Mouse (Mus musculus) embryo, embryonic 10 days (tissue): ENCODE measurements at regions not wholly inside any gene's neighbourhood (a gene's known extent, or its start where the extent isn't known, plus 50 kb on each side); places are given as distances from the start of the nearest gene placed in this dataset.

Source experiments
- DNase-seq: peaks from one replicate; pipeline ENCODE4 v3.0.0-alpha.2; 2015; ENCODE audit warnings: low spot score

GRCm38 (mm10) chr15:94049638-94050273 lies 415.5 kb downstream of the Adamts20 start:
- no peak for DNase-seq

- DNase-seq, result no peak
Observed at GRCm38 (mm10) chr15:94046186-94046585, 419.0 kb downstream of the Adamts20 start.

GRCm38 (mm10) chr15:94045131-94045756 lies 420.0 kb downstream of the Adamts20 start:
- DNase-seq, result no peak

GRCm38 (mm10) chr15:94032957-94033356 lies 432.3 kb downstream of the Adamts20 start:
- DNase-seq, result no peak

- peak; percentile 10 for DNase-seq
Observed at GRCm38 (mm10) chr15:94025996-94026696, 430.5 kb upstream of the Prickle1 start.

- peak; percentile 18 for DNase-seq
Observed at GRCm38 (mm10) chr15:94025239-94025971, 429.7 kb upstream of the Prickle1 start.

- DNase-seq, result peak; percentile 3
Observed at GRCm38 (mm10) chr15:94024806-94025205, 429.1 kb upstream of the Prickle1 start.

GRCm38 (mm10) chr15:94024126-94024730 lies 428.5 kb upstream of the Prickle1 start:
- no peak for DNase-seq

GRCm38 (mm10) chr15:94023501-94023900 lies 427.8 kb upstream of the Prickle1 start:
- no peak for DNase-seq

GRCm38 (mm10) chr15:94017814-94018213 lies 422.1 kb upstream of the Prickle1 start:
- DNase-seq, result no peak

GRCm38 (mm10) chr15:94011499-94011898 lies 415.8 kb upstream of the Prickle1 start:
- DNase-seq, result no peak

- no peak for DNase-seq
Observed at GRCm38 (mm10) chr15:94006082-94006481, 410.4 kb upstream of the Prickle1 start.

GRCm38 (mm10) chr15:94004911-94005310 lies 409.2 kb upstream of the Prickle1 start:
- peak; percentile 66 for DNase-seq

- DNase-seq, result no peak
Observed at GRCm38 (mm10) chr15:94003145-94003544, 407.5 kb upstream of the Prickle1 start.

- DNase-seq, result no peak
Observed at GRCm38 (mm10) chr15:93994542-93994941, 398.9 kb upstream of the Prickle1 start.

GRCm38 (mm10) chr15:93990139-93990538 lies 394.4 kb upstream of the Prickle1 start:
- no peak for DNase-seq

GRCm38 (mm10) chr15:93988367-93988766 lies 392.7 kb upstream of the Prickle1 start:
- no peak for DNase-seq

GRCm38 (mm10) chr15:93986631-93987429 lies 391.1 kb upstream of the Prickle1 start:
- DNase-seq, result no peak

- DNase-seq, result no peak
Observed at GRCm38 (mm10) chr15:93982091-93982490, 386.4 kb upstream of the Prickle1 start.

- peak; percentile 40 for DNase-seq
Observed at GRCm38 (mm10) chr15:93977494-93977893, 381.8 kb upstream of the Prickle1 start.

- no peak for DNase-seq
Observed at GRCm38 (mm10) chr15:93974727-93975126, 379.0 kb upstream of the Prickle1 start.
